Mouse (Mus musculus): ENCODE results near the gene Ralb. TPM values are rescaled to one million over a fixed set of nuclear protein-coding genes. Genes with fewer than 3 reads are reported as not detected.

Ralb gene
- polyA plus RNA-seq, 1 experiment from 2014 or later = 151 TPM

GRCm38 (mm10) chr1:119474671-119475070, 29.9 kb downstream of the Ralb start:
- ATAC-seq (peak; percentile 25), DNase-seq (ENCODE audit: low spot score) (peak; percentile 43)
- H3K9me3 ChIP-seq (ENCODE audit: low read length) = no peaks in the 10 kb centered on the region
- no peaks in the 10 kb centered on the region for H3K4me1 ChIP-seq (ENCODE audit: insufficient read depth, low read depth, low read length)
- H3K36me3 ChIP-seq (ENCODE audit: insufficient read depth, low read length) = peaks cover 39% of the 10 kb centered on the region
- H3K4me2 ChIP-seq (replicated peaks; ENCODE audit: low read depth, low read length) = no peak overlapping the region
- H3K9ac ChIP-seq (replicated peaks; ENCODE audit: low read depth) = no peak overlapping the region
- WGBS = 78% methylated on average over 7 of the region's 7 CpGs
- no peak overlapping the region for H3K27ac ChIP-seq (ENCODE audit: low read length)
- H3K4me3 ChIP-seq (ENCODE audit: low read depth, low read length) = no peak overlapping the region
- H3K27me3 ChIP-seq (replicated peaks; ENCODE audit: insufficient read depth, low read length) = no peaks in the 10 kb centered on the region
- TF ChIP-seq EP300 (IDR thresholded peaks at IDR 0.05) (no peak), CTCF (IDR thresholded peaks at IDR 0.05) (no peak)

GRCm38 (mm10) chr1:119472648-119473047, 31.9 kb downstream of the Ralb start:
- ATAC-seq (no peak), DNase-seq (ENCODE audit: low spot score) (no peak)
- no peak overlapping the region for H3K4me3 ChIP-seq (ENCODE audit: low read depth, low read length)
- H3K27ac ChIP-seq (ENCODE audit: low read length) = no peak overlapping the region; the same call in 1 of the 2 replicates
- no peaks in the 10 kb centered on the region for H3K27me3 ChIP-seq (replicated peaks; ENCODE audit: insufficient read depth, low read length)
- TF ChIP-seq EP300 (IDR thresholded peaks at IDR 0.05) = no peak
- 0 out of 2 replicates have a peak, but pooled peaks have one; percentile 9 for TF ChIP-seq CTCF (IDR thresholded peaks at IDR 0.05)
- peaks cover 38% of the 10 kb centered on the region for H3K36me3 ChIP-seq (ENCODE audit: insufficient read depth, low read length)
- no peak overlapping the region for H3K4me2 ChIP-seq (replicated peaks; ENCODE audit: low read depth, low read length)
- WGBS = 35% methylated on average over 11 of the region's 11 CpGs
- H3K9me3 ChIP-seq (ENCODE audit: low read length) = no peaks in the 10 kb centered on the region
- H3K9ac ChIP-seq (replicated peaks; ENCODE audit: low read depth) = no peak overlapping the region
- no peaks in the 10 kb centered on the region for H3K4me1 ChIP-seq (ENCODE audit: insufficient read depth, low read depth, low read length)

DNA sequence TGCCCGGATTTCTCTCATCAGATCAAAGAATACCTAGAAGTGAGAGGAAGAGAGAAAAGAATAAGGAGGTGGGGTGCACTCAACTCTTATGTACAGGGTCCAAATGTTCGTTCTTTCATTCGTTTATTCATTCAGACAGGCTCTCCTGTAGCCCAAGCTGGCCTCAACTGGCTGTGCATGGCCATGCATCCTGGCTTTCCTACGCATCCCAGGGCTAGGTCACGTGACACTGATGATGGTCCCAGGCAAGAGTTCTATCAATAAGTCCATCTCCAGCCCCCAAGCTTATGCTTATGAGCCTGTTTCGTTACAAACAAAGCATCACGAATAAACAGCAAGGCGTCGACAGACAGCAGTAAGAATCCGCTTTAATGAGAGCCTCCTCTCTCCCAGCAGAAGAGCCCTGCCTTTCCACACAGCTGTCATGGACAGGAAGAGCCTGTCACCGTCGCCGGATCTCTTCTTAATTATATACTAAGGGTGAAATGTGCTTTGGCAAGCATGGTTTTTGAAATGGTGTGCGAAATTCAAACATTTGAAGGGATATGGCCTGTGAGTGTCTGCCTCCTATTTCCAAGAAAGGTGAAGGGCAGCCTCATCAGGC, 32.7 kb downstream of the Ralb start:
- ATAC-seq (peak; percentile 89), DNase-seq (ENCODE audit: low spot score) (peak; percentile 88)
- Histone ChIP-seq H3K4me2 (replicated peaks; ENCODE audit: low read depth, low read length) (no peak overlapping the region), H3K27ac (ENCODE audit: low read length) (no peak overlapping the region; the same call in 1 of the 2 replicates), H3K36me3 (ENCODE audit: insufficient read depth, low read length) (peaks cover 36% of the 10 kb centered on the region), H3K9ac (replicated peaks; ENCODE audit: low read depth) (no peak overlapping the region), H3K4me3 (ENCODE audit: low read depth, low read length) (no peak overlapping the region), H3K4me1 (ENCODE audit: insufficient read depth, low read depth, low read length) (no peaks in the 10 kb centered on the region), H3K9me3 (ENCODE audit: low read length) (no peaks in the 10 kb centered on the region), H3K27me3 (replicated peaks; ENCODE audit: insufficient read depth, low read length) (no peaks in the 10 kb centered on the region)
- TF ChIP-seq EP300 (IDR thresholded peaks at IDR 0.05) (peak; percentile 50; the same call in 1 of the 2 replicates), CTCF (IDR thresholded peaks at IDR 0.05) (no peak)
- WGBS = 38% methylated on average over 14 of the region's 14 CpGs

GRCm38 (mm10) chr1:119463386-119463785, 41.2 kb downstream of the Ralb start:
- H3K9me3 ChIP-seq (ENCODE audit: low read length) = no peaks in the 10 kb centered on the region
- H3K36me3 ChIP-seq (ENCODE audit: insufficient read depth, low read length) = no peaks in the 10 kb centered on the region
- no peak overlapping the region for H3K4me3 ChIP-seq (ENCODE audit: low read depth, low read length)
- no peak overlapping the region for H3K4me2 ChIP-seq (replicated peaks; ENCODE audit: low read depth, low read length)
- no peaks in the 10 kb centered on the region for H3K27me3 ChIP-seq (replicated peaks; ENCODE audit: insufficient read depth, low read length)
- H3K9ac ChIP-seq (replicated peaks; ENCODE audit: low read depth) = no peak overlapping the region
- peak; percentile 33; the same call in 1 of the 2 replicates for ATAC-seq
- 44% methylated on average over 2 of the region's 2 CpGs for WGBS
- DNase-seq (ENCODE audit: low spot score) = peak; percentile 64
- TF ChIP-seq CTCF (IDR thresholded peaks at IDR 0.05) = peak; percentile 78
- TF ChIP-seq EP300 (IDR thresholded peaks at IDR 0.05) = no peak
- no peak overlapping the region for H3K27ac ChIP-seq (ENCODE audit: low read length)
- no peaks in the 10 kb centered on the region for H3K4me1 ChIP-seq (ENCODE audit: insufficient read depth, low read depth, low read length)

- 64% methylated on average over 2 of the region's 2 CpGs for WGBS
- no peak overlapping the region for H3K4me2 ChIP-seq (replicated peaks; ENCODE audit: low read depth, low read length)
- H3K9ac ChIP-seq (replicated peaks; ENCODE audit: low read depth) = no peak overlapping the region
- no peak for ATAC-seq
- no peaks in the 10 kb centered on the region for H3K36me3 ChIP-seq (ENCODE audit: insufficient read depth, low read length)
- no peak overlapping the region for H3K4me3 ChIP-seq (ENCODE audit: low read depth, low read length)
- no peak for TF ChIP-seq CTCF (IDR thresholded peaks at IDR 0.05)
- no peaks in the 10 kb centered on the region for H3K27me3 ChIP-seq (replicated peaks; ENCODE audit: insufficient read depth, low read length)
- no peaks in the 10 kb centered on the region for H3K4me1 ChIP-seq (ENCODE audit: insufficient read depth, low read depth, low read length)
- DNase-seq (ENCODE audit: low spot score) = no peak
- H3K27ac ChIP-seq (ENCODE audit: low read length) = no peak overlapping the region
- H3K9me3 ChIP-seq (ENCODE audit: low read length) = no peaks in the 10 kb centered on the region
Observed at GRCm38 (mm10) chr1:119460062-119460461, 44.5 kb downstream of the Ralb start.

GRCm38 (mm10) chr1:119457993-119458605, 46.5 kb downstream of the Ralb start:
- ATAC-seq (peak; percentile 32), DNase-seq (ENCODE audit: low spot score) (peak; percentile 84)
- no peaks in the 10 kb centered on the region for H3K9me3 ChIP-seq (ENCODE audit: low read length)
- peak; percentile 77 for TF ChIP-seq CTCF (IDR thresholded peaks at IDR 0.05)
- no peak for TF ChIP-seq EP300 (IDR thresholded peaks at IDR 0.05)
- WGBS = 12% methylated on average over 10 of the region's 10 CpGs
- no peak overlapping the region for H3K9ac ChIP-seq (replicated peaks; ENCODE audit: low read depth)
- H3K4me3 ChIP-seq (ENCODE audit: low read depth, low read length) = no peak overlapping the region
- no peaks in the 10 kb centered on the region for H3K36me3 ChIP-seq (ENCODE audit: insufficient read depth, low read length)
- no peaks in the 10 kb centered on the region for H3K27me3 ChIP-seq (replicated peaks; ENCODE audit: insufficient read depth, low read length)
- no peaks in the 10 kb centered on the region for H3K4me1 ChIP-seq (ENCODE audit: insufficient read depth, low read depth, low read length)
- H3K4me2 ChIP-seq (replicated peaks; ENCODE audit: low read depth, low read length) = no peak overlapping the region
- H3K27ac ChIP-seq (ENCODE audit: low read length) = no peak overlapping the region
